Mouse (Mus musculus): ENCODE data around the gene Ube3c.
"Not testable (repeated sequence)": the region's sequence is repeated elsewhere in the genome, so short reads cannot be mapped to it uniquely, and the experiment has no call there.

Ube3c gene

DNA sequence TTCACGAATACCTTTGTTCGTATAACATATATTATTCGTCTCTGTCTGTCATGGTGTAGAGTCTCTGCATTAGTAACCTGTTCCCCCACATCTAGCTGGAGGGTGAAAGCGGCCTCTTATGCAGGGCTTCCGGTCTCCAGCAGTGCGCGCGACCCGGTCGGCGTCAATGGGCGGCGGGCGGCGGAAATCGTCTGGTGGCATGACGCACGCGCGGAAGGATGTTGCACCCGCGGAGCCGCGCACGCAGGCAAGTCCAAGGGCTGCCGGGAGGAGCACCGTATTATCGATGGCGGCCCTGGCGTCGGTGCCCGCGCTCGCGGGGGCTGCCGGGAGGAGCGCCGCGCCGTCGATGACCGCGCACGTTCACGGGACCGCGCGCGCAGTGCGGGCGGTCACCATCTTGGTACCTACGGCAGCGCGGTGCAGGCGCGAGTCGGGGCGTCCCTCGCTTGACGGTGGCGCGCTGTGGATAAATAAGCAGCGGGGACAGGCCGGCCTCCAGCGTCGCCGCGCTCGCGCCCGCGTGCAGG, at the start of gene Ube3c:
Gene Ube3c, plus strand, starts transcription at position 395 of the 530 bp plus-strand sequence.
- in situ Hi-C loops (cut with MboI, MseI) = no loop called here

DNA sequence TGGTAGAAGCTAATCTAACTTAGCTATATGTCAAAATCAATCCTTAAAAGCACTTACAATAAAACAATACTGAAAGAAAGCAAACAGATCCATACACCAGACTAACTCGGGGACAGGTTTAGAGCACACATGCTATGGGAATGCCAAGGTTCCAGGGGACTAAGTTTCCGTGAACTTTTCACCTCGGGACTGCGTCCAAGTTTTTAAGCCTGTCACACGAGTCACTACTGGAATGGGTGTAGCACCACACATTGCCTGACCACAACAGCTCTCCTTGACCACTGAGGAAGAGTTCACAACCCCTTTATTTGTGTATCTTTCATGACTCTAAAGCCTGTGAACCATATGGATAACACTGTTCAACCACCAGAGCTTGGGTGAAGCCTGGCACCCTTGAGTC, 8.9 kb upstream of the Ube3c start:
- in situ Hi-C loops (cut with MboI, MseI) = no loop called here

DNA sequence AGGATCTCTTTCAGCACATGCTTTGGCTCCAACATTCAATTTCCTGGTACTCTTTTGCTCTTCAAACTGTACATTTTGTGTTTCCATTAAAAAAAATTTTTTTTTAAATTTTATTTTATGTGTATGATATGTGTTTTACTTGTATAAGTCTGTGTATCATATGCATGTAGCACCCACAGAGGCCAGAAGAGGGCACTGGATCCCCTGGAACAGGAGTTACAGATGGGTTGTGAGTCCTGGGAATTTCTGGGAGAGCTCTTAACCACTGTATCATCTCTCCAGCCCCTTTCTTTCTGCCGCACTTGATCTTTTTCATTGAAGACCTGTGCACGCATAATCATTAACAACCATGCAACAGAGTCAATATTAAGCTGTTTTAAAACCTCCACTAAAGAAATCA, 8.4 kb upstream of the Ube3c start:
- in situ Hi-C loops (cut with MboI, MseI) = no loop called here

DNA sequence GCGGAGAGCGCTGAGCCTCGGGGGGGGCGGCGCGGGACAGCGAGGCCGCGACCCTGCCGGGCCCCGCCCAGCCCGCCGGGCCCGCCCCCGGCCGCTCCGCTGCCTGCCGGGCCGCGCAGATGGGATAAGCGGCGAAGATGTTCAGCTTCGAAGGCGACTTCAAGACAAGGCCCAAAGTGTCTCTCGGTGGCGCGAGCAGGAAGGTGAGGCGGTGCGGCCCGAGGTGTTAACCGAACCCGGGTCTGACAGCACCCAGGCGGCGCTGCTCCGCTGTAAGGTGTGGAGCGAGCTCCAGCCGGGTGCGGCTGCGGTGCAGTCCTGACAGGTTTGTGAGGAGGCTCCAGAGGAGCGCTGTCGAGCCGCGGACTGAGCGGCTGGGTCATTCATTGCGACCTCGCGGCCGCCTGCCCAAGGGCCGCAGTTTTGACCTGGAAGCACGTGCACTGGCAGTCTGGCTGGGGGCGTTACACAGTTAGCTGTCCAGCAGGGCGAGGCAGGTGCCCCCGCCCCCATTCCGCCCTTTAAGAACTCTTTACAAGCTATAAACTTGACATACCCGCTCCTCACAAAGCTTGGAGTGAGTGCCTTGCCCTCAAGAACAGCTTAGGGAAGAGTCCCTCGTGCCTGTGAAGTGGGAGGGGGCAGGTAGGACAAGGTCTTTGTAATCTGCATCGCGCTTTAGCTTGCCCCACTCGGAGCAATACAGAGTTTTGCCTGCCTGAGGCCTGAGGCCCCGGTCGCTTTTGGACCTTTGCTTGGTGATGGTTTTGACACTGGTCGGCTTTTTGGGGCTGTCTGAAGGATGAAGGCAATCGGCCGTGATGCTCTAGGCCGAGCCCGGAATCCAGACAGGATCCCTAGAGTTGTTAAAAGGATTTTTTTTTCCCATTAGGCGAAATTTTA, 587 bp downstream of the Ube3c start:
- in situ Hi-C loops (cut with MboI, MseI) = loop anchor here (10.0 kb wide), 1 partner anchor 165 kb away; the partner anchor contains the start of genes Dnajb6 and Gm5129

DNA sequence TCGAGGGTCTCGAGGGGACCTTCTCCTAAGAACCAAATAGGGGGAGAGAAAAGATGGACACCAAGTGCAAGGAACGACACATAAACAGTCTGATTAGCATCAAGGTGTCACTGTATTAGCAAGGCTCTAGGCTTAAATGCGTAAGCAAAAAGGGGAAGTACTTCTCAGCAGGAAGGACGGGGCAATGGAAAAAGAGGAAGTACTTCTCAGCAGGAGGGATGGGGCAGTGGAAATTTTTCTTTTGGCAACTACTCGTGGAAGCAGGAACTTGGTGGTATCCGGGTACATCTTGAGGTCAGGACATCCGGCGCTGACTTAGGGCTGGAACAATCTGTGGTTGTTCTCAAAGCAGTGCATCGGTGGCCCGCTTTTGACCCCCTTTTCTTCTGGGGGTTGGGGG, 5.2 kb downstream of the Ube3c start:
- in situ Hi-C loops (cut with MboI, MseI) = loop anchor here (10.0 kb wide), 1 partner anchor 161 kb away; the partner anchor contains the start of genes Dnajb6 and Gm5129

DNA sequence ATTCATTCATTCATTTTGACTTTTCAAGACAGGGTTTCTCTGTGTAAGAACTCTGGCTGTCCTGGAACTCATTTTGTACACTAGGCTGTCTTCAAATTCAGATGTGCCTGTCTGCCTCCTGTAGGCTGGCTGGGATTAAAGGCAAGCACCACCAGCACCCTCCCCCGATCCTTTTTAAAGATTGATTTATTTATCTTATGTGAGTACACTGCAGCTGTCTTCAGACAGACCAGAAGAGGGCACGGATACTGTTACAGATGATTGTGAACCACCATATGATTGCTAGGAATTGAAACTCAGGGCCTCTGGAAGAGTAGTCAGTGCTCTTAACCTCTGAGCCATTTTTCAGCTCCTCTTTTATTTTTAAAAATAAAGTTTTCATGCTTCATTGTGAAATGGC, 6.0 kb downstream of the Ube3c start:
- in situ Hi-C loops (cut with MboI, MseI) = loop anchor here (10.0 kb wide), 1 partner anchor 160 kb away; the partner anchor contains the start of genes Dnajb6 and Gm5129

DNA sequence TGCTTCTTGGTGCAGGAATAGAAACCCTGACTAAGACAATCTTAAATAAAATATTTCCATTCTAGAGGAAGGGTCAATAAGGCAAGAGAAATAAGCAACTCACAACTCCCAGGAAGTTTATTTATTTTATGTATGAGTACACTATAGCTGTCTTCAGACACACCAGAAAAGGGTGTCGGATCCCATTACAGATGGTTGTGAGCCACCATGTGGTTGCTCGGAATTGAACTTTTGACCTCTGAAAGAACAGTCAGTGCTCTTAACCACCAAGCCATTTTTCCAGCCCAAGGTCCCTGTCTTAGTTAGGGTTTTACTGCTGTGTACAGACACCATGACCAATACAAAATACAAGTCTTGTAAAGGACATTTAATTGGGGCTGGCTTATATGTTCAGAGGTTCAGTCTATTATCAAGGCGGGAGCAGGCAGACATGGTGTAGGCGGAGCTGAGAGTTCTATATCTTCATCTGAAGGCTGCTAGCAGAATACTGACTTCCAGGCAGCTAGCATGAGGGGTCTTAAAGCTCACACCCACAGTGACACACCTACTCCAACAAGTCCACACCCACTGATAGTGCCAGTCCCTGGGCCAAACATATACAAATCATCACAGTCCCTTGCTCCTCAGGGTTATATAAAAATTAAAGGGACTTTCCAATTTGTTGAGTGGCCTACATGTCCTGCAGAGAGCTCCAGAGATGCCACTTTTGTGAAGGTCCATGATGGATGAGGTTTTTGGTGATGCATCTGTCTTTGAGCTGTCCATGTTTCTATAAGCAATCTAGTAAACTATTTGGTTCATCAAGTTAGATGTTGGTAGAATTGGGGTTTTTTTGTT, 9.0 kb downstream of the Ube3c start:
- in situ Hi-C loops (cut with MboI, MseI) = loop anchor here (10.0 kb wide), 1 partner anchor 157 kb away; the partner anchor contains the start of genes Dnajb6 and Gm5129

DNA sequence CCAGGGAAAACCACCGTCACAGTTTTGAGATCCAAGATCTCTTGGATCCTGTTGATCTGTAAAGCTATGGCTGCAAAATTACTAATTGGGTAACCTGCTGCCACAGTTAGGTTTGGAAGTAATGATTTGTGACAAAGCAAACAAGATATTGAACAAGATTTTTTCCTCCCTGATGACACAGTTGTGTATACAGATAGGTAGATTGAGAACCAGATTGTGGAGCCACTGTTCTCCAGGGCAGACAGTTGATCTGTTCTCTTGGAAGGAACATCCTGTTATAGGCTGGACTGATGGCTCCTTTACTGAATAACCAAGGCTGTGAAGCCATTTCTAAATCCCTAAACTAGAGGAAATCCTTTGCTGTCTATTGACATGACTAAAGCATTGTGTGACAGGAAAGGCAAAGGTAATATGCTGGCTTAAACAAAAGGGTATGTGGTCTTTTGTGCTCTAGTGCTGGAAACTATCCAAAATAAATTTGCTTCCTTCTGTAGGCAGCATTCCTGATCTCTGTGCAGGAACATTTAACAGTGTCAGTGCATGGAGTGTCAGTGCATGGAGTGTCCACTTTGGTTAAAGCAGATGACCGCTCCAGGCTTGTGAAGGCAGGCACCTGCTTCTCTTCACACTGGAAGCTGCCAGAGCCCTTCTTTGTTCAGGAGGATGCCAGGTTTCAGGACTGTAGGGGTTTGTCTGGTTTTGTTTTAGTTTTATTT, 15.0 kb downstream of the Ube3c start:
- in situ Hi-C loops (cut with MboI, MseI) = no loop called here

DNA sequence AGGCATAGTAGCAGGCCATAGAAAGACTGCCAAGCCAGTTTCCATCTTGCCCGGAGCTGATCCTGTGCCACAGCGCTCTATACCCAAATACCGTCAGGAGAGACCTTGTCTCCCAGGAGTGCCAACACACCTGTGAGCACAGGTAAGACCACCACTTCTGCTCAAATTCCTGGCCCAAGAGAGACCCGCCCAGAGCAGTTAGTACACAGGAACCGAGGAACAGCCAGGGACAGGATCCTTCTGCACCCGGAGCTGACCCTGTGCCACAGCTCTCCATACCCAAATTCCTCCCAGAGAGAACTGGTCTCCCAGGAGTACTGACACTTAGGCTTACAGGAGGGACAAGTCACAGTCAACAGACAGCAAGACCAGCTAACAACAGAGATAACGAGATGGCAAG, 23.1 kb downstream of the Ube3c start:
- in situ Hi-C loops (cut with MboI, MseI) = not testable (repeated sequence)

DNA sequence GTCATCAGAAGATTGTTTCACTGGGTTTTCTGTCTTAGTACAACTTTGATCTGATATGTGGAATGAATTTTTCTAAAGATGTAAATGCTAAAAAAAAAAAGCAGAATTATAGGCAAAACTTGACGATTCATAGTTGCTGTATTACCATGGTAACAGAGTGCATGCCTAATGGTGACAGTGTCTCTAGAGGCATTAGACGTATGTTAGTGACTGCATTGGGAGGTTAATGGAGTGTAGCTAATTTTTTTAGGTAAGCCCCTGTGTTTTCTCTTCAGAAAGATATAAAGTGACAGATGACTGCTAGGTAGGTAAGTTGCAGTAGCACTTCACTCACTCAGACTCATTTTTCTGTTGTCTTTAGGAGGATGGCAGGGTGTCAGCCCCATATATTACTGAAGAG, 37.5 kb downstream of the Ube3c start:
- in situ Hi-C loops (cut with MboI, MseI) = no loop called here

DNA sequence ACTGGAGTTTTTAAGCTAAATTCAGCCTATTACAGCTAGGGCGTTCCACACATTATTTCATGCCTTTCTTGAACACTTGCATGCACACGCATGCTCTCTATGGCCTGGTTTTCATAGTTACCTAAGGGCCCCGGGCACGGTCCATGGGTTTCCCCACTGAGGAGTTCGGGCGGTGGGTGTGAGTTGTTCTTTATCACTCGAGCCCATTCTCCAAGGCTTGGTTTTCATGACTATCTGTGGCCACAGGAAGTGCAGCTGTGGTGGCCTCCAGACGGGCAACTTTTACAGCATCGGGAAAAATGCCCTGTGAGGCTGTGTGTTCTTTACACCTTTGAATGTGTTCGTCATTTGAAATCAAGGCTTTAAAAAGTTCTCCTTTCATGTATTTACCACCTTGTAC, 56.6 kb downstream of the Ube3c start:
- in situ Hi-C loops (cut with MboI, MseI) = no loop called here

DNA sequence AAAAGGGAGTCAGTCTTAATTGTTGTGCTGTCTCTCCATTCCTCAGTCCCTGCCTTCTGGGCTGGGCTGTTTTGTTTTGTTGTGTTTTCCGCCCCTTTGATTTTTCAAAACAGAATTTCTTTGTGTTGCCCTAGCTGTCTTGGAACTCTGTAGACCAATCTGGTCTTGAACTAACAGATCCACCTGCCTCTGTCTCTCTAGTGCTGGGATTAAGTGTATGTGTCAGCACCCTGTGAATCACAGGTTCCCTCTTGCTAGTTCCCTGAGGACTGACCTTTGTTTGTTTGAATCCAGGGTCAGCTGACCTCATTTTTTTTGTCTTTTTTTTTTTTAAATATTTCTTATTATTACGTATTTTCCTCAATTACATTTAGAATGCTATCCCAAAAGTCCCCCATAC, 60.9 kb downstream of the Ube3c start:
- in situ Hi-C loops (cut with MboI, MseI) = no loop called here

DNA sequence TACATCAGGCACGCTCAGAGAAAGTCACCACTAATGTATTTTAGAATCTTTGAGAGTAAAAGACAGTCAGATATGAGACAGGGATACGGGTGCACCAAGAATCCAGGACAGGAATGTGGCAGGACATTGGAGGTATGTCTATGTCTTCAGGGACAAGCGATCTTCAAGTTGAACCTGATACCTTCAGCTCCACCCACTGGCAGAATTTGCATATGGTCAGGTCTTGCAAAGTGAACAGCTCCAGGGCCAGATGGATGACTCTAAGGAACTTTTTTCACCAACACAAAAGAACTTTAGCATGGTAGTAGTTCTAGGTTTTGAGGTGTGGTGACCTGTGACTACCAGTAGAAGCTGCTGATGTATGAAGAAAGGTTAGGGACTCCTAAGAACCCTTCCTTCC, 62.7 kb downstream of the Ube3c start:
- in situ Hi-C loops (cut with MboI, MseI) = no loop called here

DNA sequence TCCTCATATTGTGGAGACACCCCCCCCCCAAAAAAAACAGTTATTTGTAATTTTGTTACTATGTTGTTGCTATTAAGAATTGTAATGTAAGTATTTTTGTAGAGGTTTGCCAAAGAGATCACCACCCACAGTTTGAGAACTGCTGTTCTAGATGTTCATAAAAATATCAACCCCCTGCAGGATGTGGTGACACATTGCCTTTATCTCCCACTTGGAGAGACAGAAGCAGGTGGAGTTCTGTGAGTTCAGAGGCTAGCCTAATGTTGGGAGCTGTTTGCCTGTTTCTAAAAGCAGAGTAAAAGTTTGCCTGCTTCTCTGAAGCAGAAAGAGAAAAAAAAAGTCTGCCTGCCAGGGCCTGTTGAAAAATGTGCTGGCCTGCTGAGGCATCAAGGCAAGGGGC, 67.3 kb downstream of the Ube3c start:
- in situ Hi-C loops (cut with MboI, MseI) = no loop called here

DNA sequence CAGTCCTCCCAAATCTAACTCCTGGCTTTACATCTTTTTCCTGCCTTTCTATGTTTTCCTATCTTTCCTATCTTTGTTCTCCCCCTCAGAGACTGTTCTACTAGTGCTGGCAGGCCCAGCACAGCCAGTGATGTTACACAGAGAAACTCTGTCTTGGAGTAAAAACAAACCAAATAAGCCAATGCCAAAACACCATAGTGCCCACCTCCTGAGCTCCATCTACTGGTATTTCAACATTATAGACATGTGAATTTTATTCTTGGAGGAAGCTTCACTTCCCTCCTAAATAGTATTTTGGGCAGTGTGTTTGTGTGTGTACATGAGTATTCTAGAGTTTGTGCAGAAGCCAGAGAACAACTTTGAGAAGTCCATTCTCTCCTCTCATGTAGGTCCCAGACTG, 67.8 kb downstream of the Ube3c start:
- in situ Hi-C loops (cut with MboI, MseI) = no loop called here

DNA sequence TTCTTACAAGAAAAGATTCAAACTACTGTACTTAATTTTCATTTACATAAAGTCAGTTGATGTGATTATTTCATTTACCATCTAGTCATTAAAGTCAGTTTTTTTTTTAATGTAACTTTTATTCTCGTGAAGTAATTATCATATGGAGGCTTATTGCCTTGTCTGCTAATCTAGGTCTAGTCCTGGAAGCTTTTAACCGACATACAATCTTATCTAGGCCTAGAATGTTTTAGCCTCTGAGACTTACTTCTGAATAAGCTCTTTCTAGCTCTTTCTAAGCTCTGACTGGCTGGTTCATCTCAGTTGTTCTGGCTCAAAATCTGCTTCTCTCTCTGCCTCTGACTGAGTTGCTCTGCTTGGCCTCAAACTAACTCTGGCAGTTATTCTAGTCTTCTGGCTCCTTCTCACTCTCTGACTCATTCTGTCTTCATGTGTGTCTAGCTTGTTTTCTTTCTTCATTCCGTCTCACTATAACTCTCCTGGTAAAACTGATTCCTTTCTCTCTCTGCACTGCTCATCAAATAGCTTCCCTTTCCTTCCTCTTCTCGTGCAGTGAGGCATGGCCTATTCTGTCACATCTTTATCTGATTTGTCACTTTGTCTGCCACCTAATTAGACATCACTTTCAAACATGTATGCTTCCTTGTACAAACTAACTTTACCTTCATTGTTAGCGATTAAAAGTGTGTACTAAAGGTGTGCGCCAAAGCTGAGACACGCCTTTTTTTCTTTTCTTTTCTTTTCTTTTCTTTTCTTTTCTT, 72.3 kb downstream of the Ube3c start:
- in situ Hi-C loops (cut with MboI, MseI) = no loop called here

DNA sequence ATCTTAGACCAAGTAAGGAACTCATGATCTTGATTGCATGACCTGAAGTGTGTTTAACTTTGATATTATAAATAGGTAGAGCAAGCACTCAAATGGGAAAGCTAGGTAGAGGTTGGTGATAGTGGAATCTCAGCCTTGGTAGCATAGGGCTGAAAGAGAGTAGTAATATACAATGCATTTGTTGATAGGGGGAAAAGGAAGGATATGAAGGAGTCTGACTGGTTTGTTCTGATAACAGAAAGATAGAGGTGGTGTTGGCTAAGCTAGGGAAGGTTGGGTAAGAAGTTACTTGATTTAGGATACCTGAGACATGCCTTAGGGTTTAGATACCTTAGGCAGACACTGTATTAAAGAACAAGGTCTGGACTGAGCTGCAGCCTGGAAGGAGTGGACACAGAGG, 82.7 kb downstream of the Ube3c start:
- in situ Hi-C loops (cut with MboI, MseI) = no loop called here

DNA sequence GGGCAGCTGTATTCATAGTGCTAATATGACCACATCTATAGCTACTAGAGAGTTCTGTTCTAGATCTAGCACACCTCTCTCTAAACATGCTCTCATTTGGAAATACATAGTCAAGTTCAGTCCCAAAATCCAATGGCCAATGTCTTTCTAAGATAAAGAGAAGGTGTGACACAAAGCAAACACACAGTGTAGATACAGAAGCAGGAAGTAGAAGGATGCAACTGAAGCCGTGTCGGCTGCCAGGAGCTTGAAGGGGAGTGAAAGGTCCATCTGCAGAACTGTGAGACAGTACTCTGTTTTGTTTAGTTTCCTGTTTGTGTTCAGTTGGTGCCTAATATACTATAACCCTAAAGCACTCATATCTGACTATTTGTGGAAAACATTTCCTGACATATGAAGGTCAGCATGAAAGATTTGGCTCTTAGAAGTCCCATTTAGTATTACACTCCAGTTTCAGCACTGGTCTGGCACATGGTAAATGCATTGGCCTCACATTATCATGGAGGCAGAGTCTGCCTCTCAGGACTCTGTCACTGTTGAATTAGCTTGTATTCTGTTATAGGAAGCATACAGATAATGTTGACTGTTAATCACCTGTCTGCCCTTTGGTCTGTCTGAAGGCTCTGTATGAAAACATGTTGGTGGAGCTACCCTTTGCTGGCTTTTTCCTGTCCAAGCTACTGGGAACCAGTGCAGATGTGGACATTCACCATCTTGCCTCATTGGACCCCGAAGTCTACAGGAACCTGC, 88.7 kb downstream of the Ube3c start:
- in situ Hi-C loops (cut with MboI, MseI) = no loop called here

DNA sequence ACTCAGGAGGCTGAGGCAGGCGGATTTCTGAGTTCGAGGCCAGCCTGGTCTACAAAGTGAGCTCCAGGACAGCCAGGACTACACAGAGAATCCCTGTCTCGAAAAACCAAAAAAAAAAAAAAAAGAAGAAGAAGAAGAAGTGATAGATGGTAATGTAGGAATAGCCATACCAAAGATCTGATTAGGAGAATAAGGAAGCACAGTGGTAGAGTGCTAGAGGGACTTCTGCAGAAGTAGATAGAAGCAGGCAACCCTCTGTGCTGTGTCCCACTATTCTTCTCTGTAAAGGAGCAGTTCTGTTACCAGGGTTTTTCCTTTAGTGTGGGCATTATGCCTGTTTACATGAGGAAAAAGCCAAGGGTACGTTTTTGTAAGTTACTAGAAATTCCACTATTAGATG, 92.2 kb downstream of the Ube3c start:
- in situ Hi-C loops (cut with MboI, MseI) = not testable (repeated sequence)

DNA sequence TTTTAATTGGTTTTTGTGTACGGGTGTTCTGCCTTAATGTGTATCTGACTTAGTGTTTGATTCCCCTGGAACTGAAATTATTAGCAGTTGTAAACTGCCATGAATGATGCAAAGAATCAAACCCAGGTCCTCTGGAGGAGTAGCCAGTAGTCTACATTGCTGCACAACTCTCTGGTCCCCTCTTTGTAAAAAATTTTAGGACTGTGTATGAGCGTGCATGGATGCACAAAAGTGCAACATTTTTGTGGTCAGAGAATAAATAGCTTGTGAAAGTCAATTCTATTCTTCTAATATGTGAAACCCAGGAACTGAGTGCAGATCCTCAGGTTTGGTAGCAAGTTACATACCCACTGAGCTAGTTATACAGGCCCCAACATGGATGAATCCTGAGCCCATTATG, 96.3 kb downstream of the Ube3c start:
- in situ Hi-C loops (cut with MboI, MseI) = no loop called here

Measured in regulatory T cell (primary cell).